Mouse (Mus musculus): ENCODE measurements around the gene Cct5. TPM values are rescaled to one million over a fixed set of nuclear protein-coding genes. Genes with fewer than 3 reads are reported as not detected.

Gene Cct5
- 386 TPM for polyA plus RNA-seq (2017; shearing (Covaris generic))

DNA sequence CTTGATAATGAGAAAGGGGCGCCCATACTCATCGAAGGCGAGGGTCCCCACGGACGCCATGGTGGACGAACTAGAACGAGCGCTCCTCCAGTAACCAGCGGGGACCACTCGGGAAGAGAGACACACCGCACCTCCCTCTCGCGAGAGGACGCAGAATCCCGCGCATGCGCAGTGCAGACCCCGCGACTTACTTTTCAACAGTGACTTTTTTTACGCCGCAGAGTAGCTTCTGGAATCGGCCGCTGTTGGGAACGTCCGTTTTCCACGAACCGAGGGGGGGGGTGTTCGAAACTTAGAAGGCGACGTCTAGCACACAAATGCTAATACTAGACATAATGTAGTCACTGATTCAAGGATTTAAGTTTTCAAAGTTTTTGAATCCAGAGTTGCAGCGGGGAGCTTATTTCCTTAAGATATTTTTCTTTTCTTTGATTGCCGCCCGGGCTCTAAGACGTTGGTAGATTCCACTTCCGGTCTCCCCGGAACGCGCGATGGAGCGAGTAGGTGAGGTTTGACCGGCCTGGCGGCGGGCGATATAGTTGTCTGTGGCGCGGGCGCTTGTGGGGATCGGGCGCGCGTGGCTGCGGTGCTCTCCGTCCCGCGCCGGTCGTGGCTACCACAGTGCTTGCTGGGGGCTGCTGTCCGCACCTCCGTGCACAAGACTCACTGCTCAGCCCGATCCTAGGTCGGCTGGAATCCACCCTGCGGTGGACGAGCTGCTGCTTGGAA is at the start of gene Cct5, which contains the start of gene Fam173b:
TSS of gene Cct5 (minus strand) at position 159 of the 729 bp plus-strand sequence.
TSS of gene Fam173b (plus strand) at position 207 of the 729 bp plus-strand sequence.

DNA sequence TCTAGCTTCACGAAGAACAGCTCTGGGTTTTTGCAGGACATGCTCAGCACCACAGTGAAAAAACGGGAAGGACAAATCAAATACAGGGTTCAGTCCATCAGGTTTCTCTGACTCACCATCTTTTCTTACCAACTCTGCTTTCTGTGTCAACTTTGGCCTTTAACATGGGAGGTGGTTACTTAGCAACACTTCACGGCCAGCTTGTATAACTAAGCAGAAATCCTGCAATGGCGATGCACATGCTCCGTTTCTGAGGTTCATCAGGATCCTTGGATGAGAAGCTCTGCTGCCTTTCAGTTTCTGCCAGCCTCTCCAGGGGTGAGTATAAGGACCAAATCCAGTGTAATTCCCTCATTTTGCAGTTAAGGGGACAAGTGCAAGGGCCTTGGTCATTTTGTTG is 36.4 kb downstream of the Cct5 start, which contains the start of gene Cmbl:
TSS of gene Cmbl (plus strand) at position 206 of the 400 bp plus-strand sequence.

Other genes starting within 250 kb of the Cct5 start
- not detected for gene Ankrd33b, start 234.1 kb downstream of the Cct5 start, polyA plus RNA-seq (2017; shearing (Covaris generic))
- 0.38 TPM for gene Ropn1l, start 148.1 kb downstream of the Cct5 start, polyA plus RNA-seq (2017; shearing (Covaris generic))
- gene March6, start 70.8 kb downstream of the Cct5 start, polyA plus RNA-seq (2017; shearing (Covaris generic)), result 11.1 TPM
- 0.47 TPM for gene Cmbl, start 36.4 kb downstream of the Cct5 start, polyA plus RNA-seq (2017; shearing (Covaris generic))
- gene Fam173b, start within 50 bp of the Cct5 start, polyA plus RNA-seq (2017; shearing (Covaris generic)), result 14.5 TPM